In the genomic region with DNA sequence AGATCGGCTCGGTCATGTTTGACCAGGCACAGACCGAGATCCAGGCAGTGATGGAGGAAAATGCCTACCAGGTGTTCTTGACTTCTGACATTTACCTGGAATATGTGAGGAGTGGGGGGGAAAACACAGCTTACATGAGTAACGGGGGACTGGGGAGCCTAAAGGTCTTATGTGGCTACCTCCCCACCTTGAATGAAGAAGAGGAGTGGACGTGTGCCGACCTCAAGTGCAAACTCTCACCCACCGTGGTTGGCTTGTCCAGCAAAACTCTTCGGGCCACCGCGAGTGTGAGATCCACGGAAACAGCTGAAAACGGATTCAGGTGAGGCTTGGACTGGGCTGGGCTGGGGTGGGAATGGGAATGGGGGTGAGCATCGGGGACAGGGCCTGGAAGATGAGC, we compare ENCODE assay signal across 8 mouse cellular contexts. TPM values are rescaled to one million over a fixed set of nuclear protein-coding genes. Genes with fewer than 3 reads are reported as not detected.
DNase-seq lines count a peak whose midpoint lies in the region; ATAC-seq and TF ChIP-seq lines count a peak whose summit lies in the region.
"Had no signal": no experiment of that assay in that cellular context is flagged by ENCODE, and none has a peak within 500 bp of the region (broad histone marks: within the 10 kb centered on the region; RNA-seq: fewer than 3 reads in every experiment).

No protein-coding gene starts in this region.

- H3K27me3 ChIP-seq in lung, embryonic 15.5 days: no peaks in the 10 kb centered on the region
- H3K27me3 ChIP-seq in forebrain, postnatal 0 days (ENCODE audit: insufficient read depth, low read length): no peaks in the 10 kb centered on the region
- H3K27me3 ChIP-seq in limb, embryonic 14.5 days (ENCODE audit: control insufficient read depth, insufficient read depth, low read length): no peaks in the 10 kb centered on the region
- H3K27me3 ChIP-seq in stomach, embryonic 15.5 days (replicated peaks): no peaks in the 10 kb centered on the region

- no peaks in the 10 kb centered on the region for H3K36me3 ChIP-seq in lung, embryonic 15.5 days
- H3K36me3 ChIP-seq in forebrain, postnatal 0 days (ENCODE audit: insufficient read depth): no peaks in the 10 kb centered on the region; the same call in 1 of the 2 replicates
- H3K36me3 ChIP-seq in limb, embryonic 14.5 days (ENCODE audit: control insufficient read depth, insufficient read depth, low read length): peaks cover 21% of the 10 kb centered on the region
- no peaks in the 10 kb centered on the region for H3K36me3 ChIP-seq in stomach, embryonic 15.5 days

- H3K9ac ChIP-seq in lung, embryonic 15.5 days: peak overlapping the region; percentile 86; the same call in 1 of the 2 replicates
- peak overlapping the region; percentile 89 for H3K9ac ChIP-seq in forebrain, postnatal 0 days
- H3K9ac ChIP-seq in limb, embryonic 14.5 days (ENCODE audit: low read depth, low read length, severe bottlenecking): peak overlapping the region; percentile 92
- no peak overlapping the region for H3K9ac ChIP-seq in stomach, embryonic 15.5 days

- H3K27ac ChIP-seq in lung, embryonic 15.5 days: no peak overlapping the region
- no peak overlapping the region for H3K27ac ChIP-seq in forebrain, postnatal 0 days (ENCODE audit: low read depth, low read length)
- H3K27ac ChIP-seq in limb, embryonic 14.5 days (replicated peaks; ENCODE audit: low read depth, low read length): peak overlapping the region; percentile 100
- no peak overlapping the region for H3K27ac ChIP-seq in stomach, embryonic 15.5 days

- no peaks in the 10 kb centered on the region for H3K9me3 ChIP-seq in lung, embryonic 15.5 days
- H3K9me3 ChIP-seq in forebrain, postnatal 0 days (ENCODE audit: low read length): no peaks in the 10 kb centered on the region
- no peaks in the 10 kb centered on the region for H3K9me3 ChIP-seq in limb, embryonic 14.5 days (ENCODE audit: control insufficient read depth, low read length)
- H3K9me3 ChIP-seq in stomach, embryonic 15.5 days: no peaks in the 10 kb centered on the region

- no peak for ATAC-seq in lung, embryonic 15.5 days (ENCODE audit: borderline replicate concordance, extremely low read depth, low FRiP score, low TSS enrichment)
- no peak for ATAC-seq in forebrain, postnatal 0 days
- no peak for ATAC-seq in limb, embryonic 14.5 days (ENCODE audit: low FRiP score, low read depth)
- ATAC-seq in stomach, embryonic 15.5 days (ENCODE audit: insufficient read depth, low FRiP score, low read depth): no peak

- H3K4me2 ChIP-seq in lung, embryonic 15.5 days: peak overlapping the region; percentile 88
- H3K4me2 ChIP-seq in forebrain, postnatal 0 days (ENCODE audit: low read depth): peak overlapping the region; percentile 89
- H3K4me2 ChIP-seq in limb, embryonic 14.5 days (replicated peaks; ENCODE audit: low read depth, low read length, severe bottlenecking): peak overlapping the region; percentile 82
- H3K4me2 ChIP-seq in stomach, embryonic 15.5 days: peak overlapping the region; percentile 91

- TF ChIP-seq CTCF in forebrain, postnatal 0 days (IDR thresholded peaks at IDR 0.05; ENCODE audit: low read depth): no peak

- WGBS in lung, embryonic 15.5 days: 22% methylated on average over 13 of the region's 13 CpGs
- 31% methylated on average over 13 of the region's 13 CpGs for WGBS in forebrain, postnatal 0 days
- WGBS in limb, embryonic 14.5 days: 10% methylated on average over 13 of the region's 13 CpGs
- WGBS in stomach, embryonic 15.5 days: 47% methylated on average over 13 of the region's 13 CpGs

- peak overlapping the region; percentile 77 for H3K4me3 ChIP-seq in lung, embryonic 15.5 days
- peak overlapping the region; percentile 98 for H3K4me3 ChIP-seq in forebrain, postnatal 0 days (ENCODE audit: low read depth, low read length)
- H3K4me3 ChIP-seq in limb, embryonic 14.5 days (replicated peaks; ENCODE audit: low read length): peak overlapping the region; percentile 85
- peak overlapping the region; percentile 65 for H3K4me3 ChIP-seq in stomach, embryonic 15.5 days (replicated peaks)

- TF ChIP-seq POLR2A in limb, embryonic 14.5 days (IDR thresholded peaks at IDR 0.05; ENCODE audit: borderline replicate concordance, extremely low read depth, insufficient read depth, insufficient read length): no peak

- H3K4me1 ChIP-seq in lung, embryonic 15.5 days: peaks cover 56% of the 10 kb centered on the region
- H3K4me1 ChIP-seq in forebrain, postnatal 0 days (ENCODE audit: insufficient read depth): peaks cover 7% of the 10 kb centered on the region
- H3K4me1 ChIP-seq in limb, embryonic 14.5 days (ENCODE audit: control insufficient read depth, insufficient read depth, low read length): peaks cover 58% of the 10 kb centered on the region
- peaks cover 50% of the 10 kb centered on the region for H3K4me1 ChIP-seq in stomach, embryonic 15.5 days

- no peak for DNase-seq in lung, postnatal 10 days
- DNase-seq in forebrain, postnatal 0 days: no peak
- no peak for DNase-seq in limb, embryonic 14.5 days (ENCODE audit: low spot score)
- no peak for DNase-seq in c-Kit-positive CD71-positive TER-119-positive erythroid progenitor cells, embryonic 14.5 days (ENCODE audit: low spot score)
- no peak for DNase-seq in frontal cortex, adult 2 months (ENCODE audit: extremely low spot score in 1 of 2, low spot score in 1 of 2)
- DNase-seq: cerebellum, postnatal 36 days had no signal

RNA-seq across cellular contexts. Expression of a gene that starts 3.6 kb away (rescaled TPM):
- 8.4 TPM in 2 replicates for polyA plus RNA-seq in lung, embryonic 15.5 days (2015; fragmentation: Nextera tagmentation; extraction: Ambion mirVana)
- total RNA-seq in forebrain, postnatal 0 days (2014; rRNA removed): 28.7 and 35.6 TPM in 2 replicates
- polyA plus RNA-seq in forebrain, postnatal 0 days (2015; fragmentation: Nextera tagmentation; extraction: Ambion mirVana): 4.5 and 5.0 TPM in 2 replicates
- 50.9 and 58.2 TPM in 2 replicates for polyA plus RNA-seq in limb, embryonic 14.5 days (2012; rRNA removed)
- polyA plus RNA-seq in limb, embryonic 14.5 days (2014; fragmentation: Nextera tagmentation; extraction: Ambion mirVana): 22.6 and 22.7 TPM in 2 replicates
- 3.4 and 3.8 TPM in 2 replicates for polyA plus RNA-seq in stomach, embryonic 15.5 days (2015; fragmentation: Nextera tagmentation; extraction: Ambion mirVana)
- polyA plus RNA-seq in frontal cortex, adult 2 months (2012; rRNA removed): 24.0 and 26.5 TPM in 2 replicates
